Mouse (Mus musculus): ENCODE results near the gene Ndufv3. TPM values are rescaled to one million over a fixed set of nuclear protein-coding genes. Genes with fewer than 3 reads are reported as not detected.

Ndufv3 gene
- total and polyA plus RNA-seq, 3 experiments: 158 to 1,046 (median 189) TPM

GRCm38 (mm10) chr17:31499725-31500124 is 20.2 kb upstream of the Ndufv3 start:
- peaks cover 0 to 9% of the 10 kb centered on the region in 2 experiments; a peak in 2 of 4 replicates for H3K36me3 ChIP-seq (ENCODE audit: control insufficient read depth in 1 of 2, insufficient read depth in 2 of 2, low read length in 2 of 2)
- H3K27ac ChIP-seq (ENCODE audit: control insufficient read depth, low read depth, low read length): no peak overlapping the region
- H3K9ac ChIP-seq (ENCODE audit: control insufficient read depth, low read depth, low read length, poor library complexity, severe bottlenecking): no peak overlapping the region
- H3K4me3 ChIP-seq (ENCODE audit: control insufficient read depth in 1 of 2, insufficient read depth in 1 of 2, low read depth in 2 of 2, low read length in 2 of 2): no peak overlapping the region
- H3K9me3 ChIP-seq (replicated peaks; ENCODE audit: insufficient read depth, low read length): no peaks in the 10 kb centered on the region
- H3K4me1 ChIP-seq (ENCODE audit: control insufficient read depth in 1 of 2, insufficient read depth in 2 of 2, low read length in 2 of 2): no peaks in the 10 kb centered on the region
- no peaks in the 10 kb centered on the region for H3K27me3 ChIP-seq (ENCODE audit: control insufficient read depth in 1 of 2, insufficient read depth in 2 of 2, low read length in 2 of 2)
- TF ChIP-seq USF2 (IDR thresholded peaks at IDR 0.05; ENCODE audit: borderline replicate concordance in 1 of 2, insufficient read depth in 1 of 2, low read depth in 1 of 2, low read length in 2 of 2) (no peak), TAL1 (IDR thresholded peaks at IDR 0.05; ENCODE audit: low read length) (no peak), JUND (IDR thresholded peaks at IDR 0.05; ENCODE audit: low read depth, low read length) (no peak), BHLHE40 (IDR thresholded peaks at IDR 0.05; ENCODE audit: borderline replicate concordance, low read depth, low read length) (no peak), KAT2A (conservative IDR thresholded peaks at IDR 0.05; ENCODE audit: low read depth, low read length) (no peak), UBTF (IDR thresholded peaks at IDR 0.05; ENCODE audit: borderline replicate concordance, insufficient read depth, low read depth, low read length) (no peak), TCF12 (IDR thresholded peaks at IDR 0.05; ENCODE audit: low read depth, low read length) (no peak)
- H3K79me2 ChIP-seq (ENCODE audit: control insufficient read depth, insufficient read depth, low read length, poor library complexity): peaks cover 2% of the 10 kb centered on the region; the same call in 1 of the 2 replicates
- DNase-seq (ENCODE audit: low read depth, low spot score): no peak

GRCm38 (mm10) chr17:31500416-31500815 is 19.5 kb upstream of the Ndufv3 start:
- Histone ChIP-seq H3K27me3 (ENCODE audit: control insufficient read depth in 1 of 2, insufficient read depth in 2 of 2, low read length in 2 of 2) (no peaks in the 10 kb centered on the region), H3K9me3 (replicated peaks; ENCODE audit: insufficient read depth, low read length) (no peaks in the 10 kb centered on the region), H3K79me2 (ENCODE audit: control insufficient read depth, insufficient read depth, low read length, poor library complexity) (peaks cover 2% of the 10 kb centered on the region; the same call in 1 of the 2 replicates), H3K27ac (ENCODE audit: control insufficient read depth, low read depth, low read length) (no peak overlapping the region), H3K9ac (ENCODE audit: control insufficient read depth, low read depth, low read length, poor library complexity, severe bottlenecking) (no peak overlapping the region), H3K4me3 (ENCODE audit: control insufficient read depth in 1 of 2, insufficient read depth in 1 of 2, low read depth in 2 of 2, low read length in 2 of 2) (no peak overlapping the region), H3K4me1 (ENCODE audit: control insufficient read depth in 1 of 2, insufficient read depth in 2 of 2, low read length in 2 of 2) (no peaks in the 10 kb centered on the region), H3K36me3 (ENCODE audit: control insufficient read depth in 1 of 2, insufficient read depth in 2 of 2, low read length in 2 of 2) (peaks cover 0 to 9% of the 10 kb centered on the region in 2 experiments; a peak in 2 of 4 replicates)
- DNase-seq (ENCODE audit: low read depth, low spot score): no peak
- TF ChIP-seq MEF2A (IDR thresholded peaks at IDR 0.05; ENCODE audit: extremely low read depth, insufficient replicate concordance, low read depth, low read length, poor library complexity, severe bottlenecking) (no peak), POLR2AphosphoS2 (IDR thresholded peaks at IDR 0.05; ENCODE audit: low read length) (no peak), GABPA (IDR thresholded peaks at IDR 0.05; ENCODE audit: low read depth, low read length) (no peak), SMC3 (IDR thresholded peaks at IDR 0.05; ENCODE audit: low read depth, low read length) (no peak), RCOR1 (IDR thresholded peaks at IDR 0.05; ENCODE audit: low read depth, low read length) (no peak), ELF1 (IDR thresholded peaks at IDR 0.05; ENCODE audit: low read depth, low read length) (no peak), NRF1 (IDR thresholded peaks at IDR 0.05; ENCODE audit: insufficient read depth, low read depth, low read length, poor library complexity, severe bottlenecking) (no peak), MAX (IDR thresholded peaks at IDR 0.05; ENCODE audit: low read length) (no peak), CHD1 (IDR thresholded peaks at IDR 0.05; ENCODE audit: low read depth, low read length) (no peak), ZNF384 (IDR thresholded peaks at IDR 0.05; ENCODE audit: low read depth, low read length) (no peak), E2F4 (IDR thresholded peaks at IDR 0.05; ENCODE audit: borderline replicate concordance, low read depth, low read length) (no peak), CHD2 (IDR thresholded peaks at IDR 0.05; ENCODE audit: low read length) (no peak), MYC (IDR thresholded peaks at IDR 0.05; ENCODE audit: low read depth, low read length) (no peak), POLR2AphosphoS5 (IDR thresholded peaks at IDR 0.05; ENCODE audit: borderline replicate concordance, low read depth, low read length) (no peak), POLR2A (IDR thresholded peaks at IDR 0.05; ENCODE audit: control insufficient read depth in 1 of 2, insufficient read depth in 1 of 2, low read depth in 1 of 2, low read length in 2 of 2, poor library complexity in 1 of 2) (no peak), CTCF (IDR thresholded peaks at IDR 0.05 in 2 of 3, conservative IDR thresholded peaks at IDR 0.05 in 1 of 3; ENCODE audit: control insufficient read depth in 1 of 3, insufficient read depth in 1 of 3, low read depth in 2 of 3, low read length in 3 of 3, poor library complexity in 1 of 3, severe bottlenecking in 1 of 3) (no peak), MYB (IDR thresholded peaks at IDR 0.05; ENCODE audit: low read depth, low read length) (no peak)

Data from MEL (cell line).